Mouse (Mus musculus): ENCODE results near the gene Cyp2u1. TPM values are rescaled to one million over a fixed set of nuclear protein-coding genes. Genes with fewer than 3 reads are reported as not detected.

Gene Cyp2u1
- 16.7 and 24.5 TPM in 2 replicates for total RNA-seq (2014; rRNA removed)
- polyA plus RNA-seq (2015; fragmentation: Nextera tagmentation; extraction: Ambion mirVana): 13.7 and 14.5 TPM in 2 replicates

GRCm38 (mm10) chr3:131302452-131303319, at the start of gene Cyp2u1:
TSS of gene Cyp2u1 (minus strand) at chr3:131303227.
- H3K27ac ChIP-seq: peak within 1 kb of the TSS; percentile 70
- peak within 1 kb of the TSS; percentile 53 for H3K9ac ChIP-seq (replicated peaks; ENCODE audit: low read length)
- peak within 1 kb of the TSS; percentile 53 for H3K4me3 ChIP-seq (ENCODE audit: low read length)
- DNase-seq (ENCODE audit: low spot score): peak; percentile 94
- peaks cover 7% of the 10 kb centered on the region for H3K4me1 ChIP-seq (ENCODE audit: insufficient read depth, low read length)
- TF ChIP-seq CTCF (IDR thresholded peaks at IDR 0.05; ENCODE audit: low read depth): 0 out of 2 replicates have a peak, but pooled peaks have one; percentile 1
- peak within 1 kb of the TSS; percentile 86 for H3K4me2 ChIP-seq (ENCODE audit: low read depth, low read length)
- peak; percentile 98 for ATAC-seq
- H3K9me3 ChIP-seq (ENCODE audit: low read length): no peaks in the 10 kb centered on the region
- under 1% methylated on average over 69 of the region's 71 CpGs for WGBS
- H3K36me3 ChIP-seq (ENCODE audit: insufficient read depth, low read length): no peaks in the 10 kb centered on the region
- H3K27me3 ChIP-seq (ENCODE audit: insufficient read depth, low read length): no peaks in the 10 kb centered on the region

- Histone ChIP-seq H3K27ac (no peak overlapping the region), H3K4me2 (ENCODE audit: low read depth, low read length) (no peak overlapping the region), H3K36me3 (ENCODE audit: insufficient read depth, low read length) (no peaks in the 10 kb centered on the region), H3K9ac (replicated peaks; ENCODE audit: low read length) (no peak overlapping the region), H3K4me3 (ENCODE audit: low read length) (no peak overlapping the region), H3K9me3 (ENCODE audit: low read length) (no peaks in the 10 kb centered on the region), H3K27me3 (ENCODE audit: insufficient read depth, low read length) (no peaks in the 10 kb centered on the region), H3K4me1 (ENCODE audit: insufficient read depth, low read length) (no peaks in the 10 kb centered on the region)
- TF ChIP-seq CTCF (IDR thresholded peaks at IDR 0.05; ENCODE audit: low read depth): no peak
- WGBS: 94% methylated on average over 7 of the region's 7 CpGs
- no peak for ATAC-seq
- DNase-seq (ENCODE audit: low spot score): no peak
Observed at GRCm38 (mm10) chr3:131350539-131350938, 47.5 kb upstream of the Cyp2u1 start.

DNA sequence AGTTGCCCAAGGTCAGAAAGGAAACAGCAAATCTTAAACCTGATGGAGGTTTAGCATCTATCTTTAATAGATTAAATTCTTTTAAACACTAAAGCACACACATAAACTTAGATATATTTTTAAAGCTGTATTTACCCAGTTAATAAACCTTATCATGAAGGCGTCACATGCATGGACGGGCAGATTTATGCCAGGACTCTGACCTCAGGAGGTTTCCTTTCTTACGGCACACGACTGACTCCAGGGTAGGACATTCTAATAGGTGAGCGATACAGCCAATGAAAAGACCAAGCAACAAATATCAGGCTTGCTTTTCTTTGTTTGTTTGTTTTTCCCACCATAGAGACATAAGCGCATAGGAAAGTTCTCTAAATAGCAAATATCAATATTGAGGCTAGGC, 46.0 kb upstream of the Cyp2u1 start:
- WGBS: 84% methylated on average over 6 of the region's 6 CpGs
- DNase-seq (ENCODE audit: low spot score) (no peak), ATAC-seq (no peak)
- no peak overlapping the region for H3K4me3 ChIP-seq (ENCODE audit: low read length)
- no peak overlapping the region for H3K4me2 ChIP-seq (ENCODE audit: low read depth, low read length)
- H3K36me3 ChIP-seq (ENCODE audit: insufficient read depth, low read length): no peaks in the 10 kb centered on the region
- H3K9me3 ChIP-seq (ENCODE audit: low read length): no peaks in the 10 kb centered on the region
- H3K9ac ChIP-seq (replicated peaks; ENCODE audit: low read length): no peak overlapping the region
- no peak overlapping the region for H3K27ac ChIP-seq
- H3K4me1 ChIP-seq (ENCODE audit: insufficient read depth, low read length): no peaks in the 10 kb centered on the region
- TF ChIP-seq CTCF (IDR thresholded peaks at IDR 0.05; ENCODE audit: low read depth): no peak
- no peaks in the 10 kb centered on the region for H3K27me3 ChIP-seq (ENCODE audit: insufficient read depth, low read length)

DNA sequence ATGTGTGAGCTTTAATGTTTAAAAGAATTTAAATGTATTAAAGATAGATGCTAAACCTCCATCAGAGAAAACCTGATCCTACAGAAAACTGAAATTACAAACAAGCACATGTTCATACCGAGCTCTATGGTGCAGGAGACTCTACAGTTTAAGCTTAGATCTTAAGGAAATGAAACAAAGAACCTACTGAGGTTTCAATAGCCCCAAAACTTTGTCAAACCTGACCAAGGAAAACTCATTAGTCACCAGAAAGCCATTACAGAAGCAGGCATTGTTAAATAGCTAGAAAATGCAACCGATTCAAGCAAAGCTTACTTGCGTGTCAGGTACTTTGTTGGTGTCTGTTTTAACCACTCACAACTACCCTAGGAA, 45.5 kb upstream of the Cyp2u1 start:
- WGBS: 80% methylated on average over 3 of the region's 3 CpGs
- no peaks in the 10 kb centered on the region for H3K4me1 ChIP-seq (ENCODE audit: insufficient read depth, low read length)
- H3K9me3 ChIP-seq (ENCODE audit: low read length): no peaks in the 10 kb centered on the region
- no peak overlapping the region for H3K4me2 ChIP-seq (ENCODE audit: low read depth, low read length)
- no peak for TF ChIP-seq CTCF (IDR thresholded peaks at IDR 0.05; ENCODE audit: low read depth)
- no peak for ATAC-seq
- no peak for DNase-seq (ENCODE audit: low spot score)
- H3K27me3 ChIP-seq (ENCODE audit: insufficient read depth, low read length): no peaks in the 10 kb centered on the region
- no peaks in the 10 kb centered on the region for H3K36me3 ChIP-seq (ENCODE audit: insufficient read depth, low read length)
- no peak overlapping the region for H3K9ac ChIP-seq (replicated peaks; ENCODE audit: low read length)
- H3K4me3 ChIP-seq (ENCODE audit: low read length): no peak overlapping the region
- H3K27ac ChIP-seq: no peak overlapping the region

- DNase-seq (ENCODE audit: low spot score) (peak; percentile 59), ATAC-seq (no peak)
- Histone ChIP-seq H3K4me2 (ENCODE audit: low read depth, low read length) (no peak overlapping the region), H3K27me3 (ENCODE audit: insufficient read depth, low read length) (no peaks in the 10 kb centered on the region), H3K36me3 (ENCODE audit: insufficient read depth, low read length) (no peaks in the 10 kb centered on the region), H3K9ac (replicated peaks; ENCODE audit: low read length) (no peak overlapping the region), H3K4me3 (ENCODE audit: low read length) (no peak overlapping the region), H3K27ac (no peak overlapping the region), H3K4me1 (ENCODE audit: insufficient read depth, low read length) (no peaks in the 10 kb centered on the region), H3K9me3 (ENCODE audit: low read length) (no peaks in the 10 kb centered on the region)
- peak; percentile 79 for TF ChIP-seq CTCF (IDR thresholded peaks at IDR 0.05; ENCODE audit: low read depth)
- 61% methylated on average over 6 of the region's 6 CpGs for WGBS
Observed at GRCm38 (mm10) chr3:131347831-131348578, 45.0 kb upstream of the Cyp2u1 start.

- TF ChIP-seq CTCF (IDR thresholded peaks at IDR 0.05; ENCODE audit: low read depth): no peak
- Histone ChIP-seq H3K36me3 (ENCODE audit: insufficient read depth, low read length) (no peaks in the 10 kb centered on the region), H3K27me3 (ENCODE audit: insufficient read depth, low read length) (no peaks in the 10 kb centered on the region), H3K4me1 (ENCODE audit: insufficient read depth, low read length) (no peaks in the 10 kb centered on the region), H3K27ac (no peak overlapping the region), H3K9ac (replicated peaks; ENCODE audit: low read length) (no peak overlapping the region), H3K9me3 (ENCODE audit: low read length) (no peaks in the 10 kb centered on the region), H3K4me3 (ENCODE audit: low read length) (no peak overlapping the region), H3K4me2 (ENCODE audit: low read depth, low read length) (no peak overlapping the region)
- WGBS: 92% methylated on average over 6 of the region's 6 CpGs
- ATAC-seq (no peak), DNase-seq (ENCODE audit: low spot score) (no peak)
Observed at GRCm38 (mm10) chr3:131345903-131346302, 42.9 kb upstream of the Cyp2u1 start.
